Mouse (Mus musculus) gastrocnemius, adult 2 months (tissue): ENCODE data around the gene Mapt. TPM values are rescaled to one million over a fixed set of nuclear protein-coding genes. Genes with fewer than 3 reads are reported as not detected.
"Not testable (repeated sequence)": the region's sequence is repeated elsewhere in the genome, so short reads cannot be mapped to it uniquely, and the experiment has no call there.

ENCODE experiments used
- DNase-seq: peaks from one replicate; pipeline ENCODE4 v3.0.0; 2022
- H3K27ac ChIP-seq: fragments of 200-600 bp; 2 replicates; pipeline ENCODE4 v1.8.1; 2022; ENCODE audit warnings: mild to moderate bottlenecking
- H3K4me3 ChIP-seq: fragments of 200-600 bp; 2 replicates; pipeline ENCODE4 v1.8.1; 2022; ENCODE audit warnings: mild to moderate bottlenecking, moderate library complexity
- CTCF ChIP-seq: fragments of 200-600 bp; IDR thresholded peaks from 2 replicates; pipeline ENCODE4 v1.8.1; 2022; ENCODE audit warnings: antibody characterized with exemption, mild to moderate bottlenecking, moderate library complexity
- intact Hi-C: fragments of 180-260 bp; cut with DNase I; formaldehyde crosslinking; loops from one replicate; pipeline ENCODE4 v1.15.1; 2025
- long read RNA-seq, 2 experiments: library from polyadenylated mRNA; stranded (forward); transcript quantifications; one replicate each; pipeline ENCODE4 v2.0.0; 2021
- total RNA-seq, 2 experiments: library from RNA; stranded (reverse); gene quantifications; 2 replicates each; pipeline ENCODE4 v1.2.3; 2021

Mapt gene
- total RNA-seq = 10 to 100 TPM; 66.3 to 79.2 TPM
- long read RNA-seq, experiment 1, partial matches to known transcripts = 9 of 32 reads
- long read RNA-seq, experiment 1, other reads (novel, unspliced or antisense) = 23 of 32 reads
- long read RNA-seq, experiment 2, partial matches to known transcripts = 7 of 25 reads
- long read RNA-seq, experiment 2, other reads (novel, unspliced or antisense) = 18 of 25 reads

DNA sequence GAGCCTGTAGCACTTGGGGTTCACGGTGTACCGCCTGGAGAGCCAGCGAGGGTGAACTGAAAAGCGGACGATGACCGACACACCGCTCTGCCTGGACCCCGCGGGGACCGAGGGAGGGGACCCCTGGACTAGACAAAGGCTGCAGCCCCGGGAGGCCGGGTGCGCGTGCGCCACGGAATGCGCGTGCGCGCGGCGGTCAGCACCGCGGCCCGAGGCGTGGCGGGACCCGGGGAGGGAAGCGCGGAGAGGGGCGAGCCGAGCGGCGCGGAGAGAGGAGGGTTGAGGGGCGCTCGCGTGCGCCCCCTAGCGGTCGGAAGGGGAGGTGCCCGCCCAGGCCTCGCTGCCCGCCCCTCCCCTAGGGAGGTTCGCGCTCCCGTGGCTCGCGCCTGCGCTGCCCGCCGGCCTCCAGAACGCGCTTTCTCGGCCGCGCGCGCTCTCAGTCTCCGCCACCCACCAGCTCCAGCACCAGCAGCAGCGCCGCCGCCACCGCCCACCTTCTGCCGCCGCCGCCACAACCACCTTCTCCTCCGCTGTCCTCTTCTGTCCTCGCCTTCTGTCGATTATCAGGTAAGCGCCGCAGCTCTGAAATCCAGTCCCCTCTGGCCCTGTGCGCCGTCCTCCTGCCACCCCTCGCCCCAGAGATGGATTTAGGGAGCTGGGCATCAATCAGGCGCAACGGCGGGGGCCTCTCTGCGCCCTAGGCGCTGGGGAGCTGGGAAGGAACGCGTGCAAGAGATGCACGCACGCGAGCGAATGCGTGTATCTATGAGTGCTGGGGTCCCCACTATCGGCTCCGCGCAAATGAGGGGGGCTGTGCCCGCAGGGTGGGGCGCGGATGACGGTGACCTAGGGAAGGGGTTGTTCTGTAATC, at the start of gene Mapt:
Gene Mapt (plus strand): TSS at position 350 of the 871 bp plus-strand sequence.
- peak; percentile 94 for DNase-seq
- TF ChIP-seq CTCF = no peak; the same call in none of the 2 replicates
- H3K27ac ChIP-seq = peak within 1 kb of the TSS; percentile 96
- H3K4me3 ChIP-seq = peak within 1 kb of the TSS; percentile 82
- intact Hi-C loops = loop anchor here (1.0 to 10.0 kb wide), 2 partner anchors 47 to 234 kb away; partner anchors contain the start of gene Kansl1

DNA sequence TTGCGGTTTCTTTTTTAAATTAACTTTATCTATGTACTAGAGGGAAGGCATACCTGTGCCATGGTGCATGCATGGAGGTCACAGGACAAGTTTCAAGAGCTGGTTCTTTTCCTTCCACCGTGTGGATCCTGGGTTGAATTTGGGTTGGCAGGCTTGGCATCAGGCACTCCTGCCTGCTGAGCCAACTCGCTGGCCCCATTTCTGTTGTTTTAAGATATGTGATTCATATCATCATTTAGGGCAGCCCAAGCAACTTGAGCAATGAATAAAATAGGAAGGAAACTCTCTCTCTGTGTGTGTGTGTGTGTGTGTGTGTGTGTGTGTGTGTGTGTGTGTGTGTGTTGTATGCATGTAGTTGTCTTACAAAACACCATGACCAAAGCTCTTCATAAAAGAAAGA, 49.0 kb upstream of the Mapt start:
- Histone ChIP-seq H3K4me3 (no peak overlapping the region), H3K27ac (no peak overlapping the region)
- DNase-seq = no peak
- intact Hi-C loops = no loop called here
- no peak for TF ChIP-seq CTCF

DNA sequence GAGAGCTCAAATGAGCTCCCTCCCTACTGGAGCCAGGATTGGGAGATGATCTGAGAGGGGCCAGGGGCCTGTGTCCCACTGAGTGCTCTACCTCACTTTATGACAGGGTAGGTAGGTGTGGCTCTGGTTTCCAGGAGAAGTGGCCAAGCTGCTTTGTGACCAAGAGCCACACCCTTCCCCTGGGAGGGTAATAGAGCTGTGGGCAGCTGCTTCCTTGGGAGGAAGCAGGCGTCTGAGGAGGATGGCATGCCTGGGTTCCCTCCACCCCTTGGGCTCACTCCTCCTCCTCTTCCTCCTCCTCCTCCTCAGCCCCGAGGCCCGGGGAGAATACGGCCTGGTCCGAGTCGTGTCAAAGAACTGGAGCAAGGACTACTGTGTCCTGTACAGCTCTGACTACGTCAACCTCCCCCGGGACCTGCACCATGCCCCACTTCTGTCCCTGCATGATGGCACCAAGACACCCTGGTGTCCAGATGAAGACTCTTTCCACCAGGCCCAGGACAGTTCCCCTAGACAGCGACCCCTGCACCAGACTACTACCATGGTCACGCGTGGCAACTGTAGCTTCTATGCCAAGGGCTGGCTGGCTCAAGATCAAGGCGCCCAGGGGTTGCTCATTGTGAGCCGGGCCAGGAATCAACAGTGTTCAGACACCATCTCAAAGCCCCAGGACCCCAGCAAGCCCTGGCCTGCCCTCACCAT, 44.9 kb upstream of the Mapt start, which contains the start of gene Sppl2c:
Gene Sppl2c (plus strand): TSS at position 193 of the 702 bp plus-strand sequence.
- Histone ChIP-seq H3K27ac (no peak within 1 kb of the TSS), H3K4me3 (no peak within 1 kb of the TSS)
- TF ChIP-seq CTCF = no peak
- intact Hi-C loops = no loop called here
- no peak for DNase-seq

DNA sequence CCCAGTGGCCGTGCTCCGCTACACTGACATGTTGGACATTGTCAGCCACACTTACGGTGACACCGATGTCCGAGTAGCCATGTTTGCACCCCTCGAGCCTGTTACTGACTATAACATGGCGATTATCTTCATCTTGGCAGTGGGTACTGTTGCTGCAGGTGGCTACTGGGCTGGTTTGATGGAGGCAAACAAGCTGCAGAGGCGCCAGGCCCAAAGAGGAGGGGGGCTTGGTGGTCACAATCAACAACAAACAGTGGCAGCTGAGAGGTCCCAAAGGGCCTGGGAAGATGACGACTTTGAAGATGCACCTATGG, 44.4 kb upstream of the Mapt start:
- intact Hi-C loops = no loop called here
- TF ChIP-seq CTCF = no peak
- no peak for DNase-seq
- H3K4me3 ChIP-seq = no peak overlapping the region
- H3K27ac ChIP-seq = no peak overlapping the region

DNA sequence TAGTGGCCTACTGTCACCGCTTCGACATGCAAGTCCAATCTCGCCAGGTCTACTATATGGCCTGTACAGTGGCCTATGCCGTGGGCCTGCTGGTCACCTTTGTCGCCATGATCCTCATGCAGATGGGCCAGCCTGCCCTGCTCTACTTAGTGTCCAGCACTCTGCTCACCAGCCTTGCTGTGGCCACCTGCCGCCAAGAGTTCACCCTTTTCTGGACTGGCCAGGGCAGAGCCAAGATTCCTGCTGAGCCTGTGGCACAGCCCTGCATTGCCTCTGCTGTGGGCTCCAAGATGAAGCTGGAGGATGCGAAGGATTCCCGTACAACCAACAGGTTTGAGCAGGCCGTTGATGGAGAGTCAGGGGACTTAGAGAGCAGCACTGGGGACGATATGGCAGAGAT, 43.4 kb upstream of the Mapt start:
- no peak overlapping the region for H3K27ac ChIP-seq
- no peak for DNase-seq
- no peak for TF ChIP-seq CTCF
- intact Hi-C loops = no loop called here
- no peak overlapping the region for H3K4me3 ChIP-seq

DNA sequence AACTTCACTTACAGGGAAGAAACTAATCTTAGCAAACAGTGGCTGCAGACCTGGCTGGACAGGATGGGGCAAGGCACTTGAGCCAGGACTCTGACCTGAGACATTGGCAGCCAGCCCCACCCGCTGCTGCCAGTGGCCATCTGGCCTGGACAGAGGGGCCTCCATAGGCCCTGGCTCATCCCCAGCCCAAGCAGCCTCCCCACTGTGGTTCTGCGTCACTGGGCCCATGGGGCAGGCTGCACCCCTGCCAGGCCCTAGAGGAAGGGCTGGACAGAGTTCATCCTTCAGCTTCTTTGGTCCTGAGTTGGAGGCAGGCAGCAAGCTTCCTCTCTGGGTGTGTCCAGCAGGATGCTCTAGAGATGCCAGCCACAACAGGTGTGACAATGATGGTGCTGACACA, 41.2 kb upstream of the Mapt start:
- Histone ChIP-seq H3K4me3 (no peak overlapping the region), H3K27ac (no peak overlapping the region)
- intact Hi-C loops = no loop called here
- TF ChIP-seq CTCF = no peak
- no peak for DNase-seq

DNA sequence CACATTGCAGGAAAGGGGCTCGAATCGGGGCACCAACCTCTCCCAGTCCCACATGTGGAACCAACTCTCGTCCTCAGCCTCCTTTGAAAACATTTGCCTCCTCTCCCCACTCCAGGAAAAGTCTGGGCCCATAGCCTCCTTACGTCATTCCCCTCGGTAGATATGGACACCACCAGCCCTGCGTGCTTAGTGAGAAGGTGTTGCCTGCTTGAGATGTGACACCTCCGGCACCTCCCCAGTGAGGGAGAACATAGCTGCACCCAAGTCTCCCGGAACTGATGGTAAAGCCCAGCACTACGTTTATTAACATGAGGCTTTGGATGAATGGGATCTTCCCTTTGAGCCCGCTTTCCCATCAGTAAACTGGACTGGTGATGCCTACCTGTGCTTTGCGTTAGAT, 35.8 kb upstream of the Mapt start:
- TF ChIP-seq CTCF = no peak
- Histone ChIP-seq H3K27ac (no peak overlapping the region), H3K4me3 (no peak overlapping the region)
- intact Hi-C loops = loop anchor here (5.0 kb wide), 1 partner anchor 208 kb away; no protein-coding TSS in a partner anchor
- no peak for DNase-seq

DNA sequence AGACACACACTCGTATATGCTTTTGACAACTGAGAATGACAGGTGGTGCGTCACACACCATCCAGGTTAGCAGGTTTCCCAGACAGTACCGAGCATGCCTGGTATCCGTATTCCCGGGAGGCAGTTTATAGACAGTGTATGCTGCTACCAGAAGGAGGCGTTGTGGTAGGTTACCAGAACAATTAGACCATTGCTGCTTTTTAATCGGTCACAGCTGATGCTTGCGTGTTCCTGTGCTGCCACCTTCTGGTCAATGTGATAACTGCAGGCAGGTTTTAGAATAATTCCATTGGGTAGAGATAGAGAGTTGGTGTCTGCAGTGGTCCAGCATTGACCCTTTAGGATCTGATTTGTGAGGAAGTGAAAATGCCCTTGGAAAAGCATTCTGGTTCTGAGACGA, 35.4 kb upstream of the Mapt start:
- intact Hi-C loops = loop anchor here (5.0 kb wide), 1 partner anchor 208 kb away; no protein-coding TSS in a partner anchor
- Histone ChIP-seq H3K4me3 (no peak overlapping the region), H3K27ac (no peak overlapping the region)
- TF ChIP-seq CTCF = peak; percentile 99
- peak; percentile 66 for DNase-seq

DNA sequence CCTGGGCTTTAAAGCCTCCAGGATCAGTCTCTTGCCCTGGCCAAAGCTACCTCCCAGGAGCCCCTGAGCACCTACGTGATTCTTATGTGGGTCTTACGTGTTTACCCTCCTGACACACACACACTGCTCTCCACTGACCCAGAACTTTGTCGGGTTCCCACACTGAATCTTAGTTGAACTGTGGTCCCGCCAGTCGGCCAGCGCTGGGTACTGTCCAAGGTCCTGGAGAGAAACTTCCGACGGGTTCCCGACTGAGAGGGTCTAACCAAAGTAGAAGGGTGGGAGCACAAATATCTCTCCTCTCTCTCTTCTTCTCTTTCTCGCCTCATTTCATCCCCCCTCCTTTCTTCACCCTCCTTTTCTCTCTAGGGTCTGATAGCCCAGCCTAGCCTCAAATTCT, 33.3 kb upstream of the Mapt start:
- DNase-seq = no peak
- intact Hi-C loops = loop anchor here (5.0 kb wide), 1 partner anchor 211 kb away; no protein-coding TSS in a partner anchor
- Histone ChIP-seq H3K27ac (no peak overlapping the region), H3K4me3 (no peak overlapping the region)
- TF ChIP-seq CTCF = no peak

DNA sequence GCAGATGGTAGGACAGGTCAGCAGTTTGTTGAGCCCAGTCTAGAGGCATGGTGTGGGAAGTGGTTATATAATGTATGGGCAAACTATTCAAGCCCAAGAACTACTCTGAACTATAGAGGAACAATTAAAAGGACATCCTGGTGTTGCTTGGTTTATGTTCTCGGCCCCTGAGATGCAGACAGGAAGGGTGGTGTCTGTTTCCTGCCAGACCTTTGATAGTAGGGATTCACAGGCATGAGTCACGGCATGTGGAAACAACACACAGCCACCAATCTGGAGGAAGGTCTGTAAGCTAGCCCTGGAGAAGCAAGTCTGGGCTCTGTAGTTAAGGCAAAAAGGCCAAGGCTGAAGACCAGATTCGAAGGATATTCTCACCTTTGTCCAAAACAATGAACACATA, 27.9 kb upstream of the Mapt start:
- no peak overlapping the region for H3K27ac ChIP-seq
- TF ChIP-seq CTCF = no peak
- intact Hi-C loops = no loop called here
- no peak for DNase-seq
- no peak overlapping the region for H3K4me3 ChIP-seq

DNA sequence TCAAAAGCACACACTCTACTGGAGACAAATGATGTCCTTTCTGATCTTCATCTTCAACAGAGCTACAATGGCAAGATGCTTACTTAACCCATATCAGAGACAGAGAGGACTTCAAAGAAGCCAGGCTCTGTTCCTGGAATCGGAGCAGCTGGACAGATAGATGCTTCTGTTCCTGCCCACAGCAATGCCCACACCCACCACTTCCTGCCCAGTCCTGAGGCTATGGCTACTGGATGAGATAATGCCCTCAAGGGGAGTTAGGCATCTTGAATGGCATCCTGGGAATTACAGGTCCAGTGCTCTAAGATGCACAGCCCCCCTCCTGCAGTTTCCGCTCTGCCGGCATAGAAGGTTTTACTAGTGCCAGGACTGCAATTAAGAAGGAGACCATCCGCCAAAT, 24.6 kb upstream of the Mapt start:
- Histone ChIP-seq H3K4me3 (no peak overlapping the region), H3K27ac (no peak overlapping the region)
- TF ChIP-seq CTCF = no peak
- DNase-seq = no peak
- intact Hi-C loops = no loop called here

DNA sequence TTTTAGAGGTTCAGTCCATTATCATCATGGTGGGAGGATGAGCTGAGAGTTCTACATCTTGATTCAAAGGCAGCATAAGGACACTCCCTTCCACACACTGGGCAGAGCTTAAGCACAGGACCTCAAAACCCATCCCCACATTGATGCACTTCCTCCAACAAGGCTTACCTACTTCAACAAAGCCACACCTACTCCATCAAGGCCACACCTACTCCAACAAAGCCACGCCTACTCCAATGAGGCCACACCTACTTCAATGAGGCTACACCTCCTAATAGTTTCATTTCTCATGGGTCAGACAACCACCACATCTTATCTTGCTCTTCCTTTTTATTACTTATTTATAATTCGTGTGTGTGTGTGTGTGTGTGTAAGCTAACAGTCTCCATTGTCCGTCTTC, 22.1 kb upstream of the Mapt start:
- Histone ChIP-seq H3K4me3 (no peak overlapping the region), H3K27ac (no peak overlapping the region)
- TF ChIP-seq CTCF = no peak
- DNase-seq = no peak
- intact Hi-C loops = no loop called here

DNA sequence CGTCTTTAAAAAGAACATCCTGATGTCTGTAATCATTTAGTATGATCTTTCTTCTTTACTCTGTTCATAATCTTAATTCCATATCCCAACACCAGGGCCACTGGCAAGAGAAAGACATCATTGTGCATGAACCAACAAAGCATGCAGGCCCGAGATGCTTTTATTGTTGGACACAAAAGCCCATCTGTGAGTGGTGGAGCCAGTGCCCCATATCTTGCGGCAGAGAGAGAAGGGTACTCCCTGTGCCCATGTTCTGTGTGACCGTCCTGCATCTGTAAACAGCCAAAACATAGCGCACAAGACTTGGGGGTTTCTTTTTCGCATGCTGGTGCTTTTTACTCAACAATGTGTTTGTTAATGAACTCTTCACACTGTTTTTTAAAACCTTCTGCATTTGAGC, 19.9 kb upstream of the Mapt start:
- no peak for TF ChIP-seq CTCF
- no peak overlapping the region for H3K27ac ChIP-seq
- DNase-seq = no peak
- intact Hi-C loops = no loop called here
- H3K4me3 ChIP-seq = no peak overlapping the region

DNA sequence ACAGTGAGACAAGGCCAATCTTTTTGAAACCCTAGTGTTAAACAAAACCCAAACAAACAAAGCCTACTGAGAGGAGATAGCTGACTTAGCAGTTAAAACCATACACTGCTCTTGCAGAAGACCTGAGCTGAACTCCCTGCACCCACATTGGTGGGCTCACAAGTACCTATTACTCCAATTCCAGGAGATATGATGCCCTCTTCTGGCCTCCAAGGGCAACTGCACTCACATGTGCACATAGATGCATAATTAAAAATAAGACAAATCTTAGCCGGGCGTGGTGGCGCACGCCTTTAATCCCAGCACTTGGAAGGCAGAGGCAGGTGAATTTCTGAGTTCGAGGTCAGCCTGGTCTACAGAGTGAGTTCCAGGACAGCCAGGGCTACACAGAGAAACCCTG, 17.1 kb upstream of the Mapt start:
- intact Hi-C loops, H3K27ac ChIP-seq, H3K4me3 ChIP-seq, DNase-seq: not testable (repeated sequence)
